Mouse (Mus musculus) adrenal gland, adult (tissue): ENCODE data around the gene Lce3b.

Source experiments
- DNase-seq, 2 experiments: peaks; one replicate each; pipeline ENCODE4 v3.0.0; 2022 to 2023; ENCODE audit warnings: low spot score in 1 of 2; ENCODE audit not compliant: inconsistent age in 2 of 2

The Lce3b gene

DNA sequence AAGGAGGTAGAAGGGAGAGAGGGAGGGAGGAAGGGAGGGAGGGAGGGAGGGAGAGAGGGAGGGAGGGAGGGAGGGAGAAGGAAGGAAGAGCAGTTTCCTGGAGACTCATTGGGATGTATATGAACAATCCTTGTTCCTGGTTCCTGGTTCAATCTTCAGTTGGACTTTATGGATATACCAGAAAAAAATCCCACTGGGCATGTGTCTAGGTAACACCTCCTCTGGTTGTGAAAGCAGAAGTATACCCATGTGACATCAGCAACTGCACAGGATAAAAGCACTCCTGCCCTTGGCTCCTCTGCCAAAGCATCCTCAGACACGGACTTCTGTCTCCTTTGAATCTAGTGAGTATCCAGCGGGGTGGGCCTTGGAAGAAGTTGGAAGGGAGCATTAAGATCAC lies at the start of gene Lce3b:
Gene Lce3b (plus strand): TSS at position 301 of the 400 bp plus-strand sequence.
- no peak for DNase-seq

GRCm38 (mm10) chr3:92894063-92894462 lies 38.7 kb upstream of the Lce3b start:
- DNase-seq = no peak

DNA sequence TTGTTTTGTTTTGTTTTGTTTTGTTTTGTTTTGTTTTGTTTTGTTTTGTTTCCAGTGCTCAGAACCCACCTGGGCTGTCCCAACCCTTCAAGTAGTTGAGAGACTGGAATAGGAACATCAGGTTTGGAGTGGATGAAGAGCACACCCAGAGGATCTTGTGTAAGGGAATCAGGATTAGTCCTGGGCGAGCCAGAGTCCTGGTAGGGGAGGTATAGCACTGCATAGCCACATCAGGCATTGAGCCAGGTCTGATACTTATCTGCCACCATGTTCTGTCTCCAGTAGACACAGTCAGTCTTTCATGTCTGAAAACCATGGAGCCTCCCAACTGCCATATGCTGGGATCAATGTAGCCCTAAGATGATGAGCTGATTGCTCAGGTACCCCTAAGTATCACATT lies 38.3 kb upstream of the Lce3b start:
- no peak for DNase-seq

- DNase-seq = peak; percentile 15 to 64
Observed at GRCm38 (mm10) chr3:92902992-92903391, 29.8 kb upstream of the Lce3b start.

DNA sequence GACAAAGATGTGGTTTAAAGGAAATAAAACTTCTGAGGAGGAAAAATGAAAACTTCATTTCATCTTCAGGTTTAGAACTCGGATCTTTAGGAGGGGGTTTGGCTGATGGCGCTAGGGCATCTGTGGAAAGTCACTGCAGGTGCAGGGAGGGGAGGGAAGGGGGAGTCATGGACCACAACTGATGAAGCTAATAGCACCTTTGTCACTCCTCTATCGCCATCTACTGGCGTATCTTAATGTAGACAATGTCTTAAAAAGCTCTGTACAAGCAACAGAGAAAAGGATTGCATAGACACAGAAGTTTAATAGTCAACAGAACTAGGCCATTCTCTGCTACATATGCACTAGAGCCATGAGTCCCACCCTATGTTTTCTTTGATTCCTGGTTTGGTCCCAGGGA lies 29.1 kb upstream of the Lce3b start:
- no peak for DNase-seq

DNA sequence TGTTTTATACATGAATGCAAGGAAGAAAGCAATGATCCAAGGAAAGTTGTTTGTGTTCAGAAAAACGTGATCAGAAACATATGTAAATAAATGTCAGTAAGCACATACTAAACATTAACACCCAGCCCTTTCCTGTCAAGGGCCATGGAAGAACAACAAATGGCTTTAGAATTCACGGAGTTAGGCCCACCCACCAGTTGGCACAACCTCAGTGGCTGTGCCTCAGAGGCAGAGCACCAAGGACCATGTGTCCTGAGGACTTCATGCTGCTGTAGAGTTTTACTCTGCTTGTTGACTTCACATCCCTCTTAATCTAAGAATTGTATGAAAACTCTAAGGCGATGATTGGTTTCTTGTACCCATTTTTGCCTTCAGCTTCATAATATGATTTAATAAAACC lies 27.6 kb upstream of the Lce3b start:
- DNase-seq = no peak

GRCm38 (mm10) chr3:92907571-92907970 lies 25.2 kb upstream of the Lce3b start:
- peak in 1 of 2 experiments; percentile 41 for DNase-seq

GRCm38 (mm10) chr3:92920364-92920763 lies 12.4 kb upstream of the Lce3b start:
- DNase-seq = peak; percentile 6 to 60

GRCm38 (mm10) chr3:92926130-92926529 lies 6.6 kb upstream of the Lce3b start, which contains the start of gene Lce3a:
TSS of gene Lce3a (minus strand) at chr3:92926230.
- DNase-seq = no peak

DNA sequence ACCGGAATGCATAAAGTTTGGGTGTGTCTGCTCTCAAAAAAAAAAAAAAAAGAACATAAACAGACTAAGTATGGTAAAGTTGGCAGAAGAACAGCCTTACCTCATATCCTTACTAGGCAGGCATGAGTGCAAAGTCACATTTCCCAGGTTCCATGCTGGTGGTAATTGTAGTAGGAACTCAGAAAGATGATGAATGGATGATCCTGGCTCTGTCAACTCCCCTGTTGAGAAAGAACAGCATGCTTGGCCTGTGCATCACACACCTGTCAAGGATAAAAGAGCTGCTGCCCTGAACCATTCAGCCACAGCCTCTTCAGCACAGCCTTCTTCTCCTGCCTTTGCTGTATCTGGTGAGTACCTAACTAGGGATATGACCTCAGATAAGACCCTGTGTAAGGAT lies 11.4 kb downstream of the Lce3b start, which contains the start of gene Lce3c:
Gene Lce3c (plus strand): TSS at position 301 of the 400 bp plus-strand sequence.
- DNase-seq = no peak

DNA sequence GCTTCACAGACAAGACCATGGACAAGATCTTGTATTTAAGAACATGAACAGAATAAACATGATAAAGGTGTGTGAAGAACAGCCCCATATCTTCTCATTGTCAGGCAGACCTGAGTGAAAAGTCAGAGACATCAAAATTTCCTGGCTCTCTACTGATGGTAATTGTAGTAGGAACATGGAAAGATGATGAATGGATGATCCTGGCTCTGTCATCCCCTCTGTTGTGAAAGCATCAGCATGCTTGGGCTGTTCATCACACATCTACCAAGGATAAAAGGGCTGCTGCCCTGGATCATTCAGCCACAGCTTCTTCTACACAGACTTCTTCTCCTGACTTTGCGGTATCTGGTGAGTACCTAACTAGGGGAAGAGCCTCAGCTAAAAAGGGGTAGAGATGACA lies 24.3 kb downstream of the Lce3b start, which contains the start of gene Lce3d:
Gene Lce3d (plus strand): TSS at position 301 of the 400 bp plus-strand sequence.
- DNase-seq = no peak

- no peak for DNase-seq
Observed at GRCm38 (mm10) chr3:92966761-92967160, 34.0 kb downstream of the Lce3b start, which contains the start of gene Lce3e. TSS of gene Lce3e (plus strand) at chr3:92967061.

DNA sequence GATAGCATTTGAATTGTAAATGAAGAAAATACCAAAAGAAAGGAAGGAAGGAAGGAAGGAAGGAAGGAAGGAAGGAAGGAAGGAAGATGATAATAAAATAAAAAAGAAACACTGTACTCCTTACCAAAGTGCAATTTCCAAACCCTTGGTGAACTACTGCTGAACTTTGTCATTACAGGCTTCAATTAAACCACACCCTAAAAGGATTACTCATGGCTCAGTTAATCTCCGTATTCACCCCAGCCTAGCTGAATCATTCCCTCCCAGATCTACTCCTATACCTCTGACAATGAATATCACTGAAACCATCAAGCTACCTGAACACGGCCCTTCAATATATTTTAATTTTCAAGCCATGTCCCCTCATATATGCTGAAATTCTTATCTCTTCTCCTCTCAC lies 45.7 kb downstream of the Lce3b start:
- DNase-seq = no peak
